Mouse (Mus musculus) heart, embryonic 15.5 days (tissue): ENCODE measurements around the gene Tdp2. TPM values are rescaled to one million over a fixed set of nuclear protein-coding genes. Genes with fewer than 3 reads are reported as not detected.

Experiments used
- ATAC-seq: fragments of 200-750 bp; cut with Nextera tagmentation; replicated peaks from 2 replicates; pipeline ENCODE4 v1.8.0; 2017; ENCODE audit warnings: low read depth, moderate TSS enrichment; ENCODE audit not compliant: insufficient number of reproducible peaks, insufficient read depth, low FRiP score
- H3K27ac ChIP-seq: fragments of 300-500 bp; sonication (generic); 2 replicates; pipeline ENCODE4 v1.5.1; 2015; ENCODE audit warnings: mild to moderate bottlenecking, inconsistent platforms
- H3K27me3 ChIP-seq: fragments of 300-500 bp; sonication (generic); 2 replicates; pipeline ENCODE4 v1.6.1; 2015; ENCODE audit warnings: inconsistent platforms
- H3K36me3 ChIP-seq: fragments of 300-500 bp; sonication (generic); 2 replicates; pipeline ENCODE4 v1.6.1; 2015; ENCODE audit warnings: mild to moderate bottlenecking, inconsistent platforms
- H3K4me1 ChIP-seq: fragments of 300-500 bp; sonication (generic); replicated peaks from 2 replicates; pipeline ENCODE4 v1.6.1; 2015; ENCODE audit warnings: inconsistent platforms
- H3K4me2 ChIP-seq: fragments of 300-500 bp; sonication (generic); 2 replicates; pipeline ENCODE4 v1.6.1; 2015; ENCODE audit warnings: inconsistent platforms, mild to moderate bottlenecking, moderate library complexity
- H3K4me3 ChIP-seq: fragments of 300-500 bp; sonication (generic); 2 replicates; pipeline ENCODE4 v1.5.1; 2015; ENCODE audit warnings: mild to moderate bottlenecking, inconsistent platforms
- H3K9ac ChIP-seq: fragments of 300-500 bp; sonication (generic); 2 replicates; pipeline ENCODE4 v1.6.1; 2015; ENCODE audit warnings: mild to moderate bottlenecking, inconsistent platforms
- H3K9me3 ChIP-seq: fragments of 300-500 bp; sonication (generic); replicated peaks from 2 replicates; pipeline ENCODE4 v1.6.1; 2016; ENCODE audit warnings: inconsistent platforms
- whole genome bisulfite sequencing: fragments of 180-500 bp; shearing (Covaris S2); methylation state at CpG from one replicate; pipeline ENCODE4 v1.1.7; 2015; ENCODE audit warnings: mixed read lengths; 5-methylcytosine and 5-hydroxymethylcytosine counted together
- polyA plus RNA-seq: library from polyadenylated mRNA; unstranded; fragments of >200 nt; fragmentation: Nextera tagmentation; extraction: Ambion mirVana; gene quantifications from 2 replicates; pipeline ENCODE4 v1.2.1, GENCODE M21; 2015

Gene Tdp2
- polyA plus RNA-seq, 1 experiment from 2014 or later: 29.8 TPM

DNA sequence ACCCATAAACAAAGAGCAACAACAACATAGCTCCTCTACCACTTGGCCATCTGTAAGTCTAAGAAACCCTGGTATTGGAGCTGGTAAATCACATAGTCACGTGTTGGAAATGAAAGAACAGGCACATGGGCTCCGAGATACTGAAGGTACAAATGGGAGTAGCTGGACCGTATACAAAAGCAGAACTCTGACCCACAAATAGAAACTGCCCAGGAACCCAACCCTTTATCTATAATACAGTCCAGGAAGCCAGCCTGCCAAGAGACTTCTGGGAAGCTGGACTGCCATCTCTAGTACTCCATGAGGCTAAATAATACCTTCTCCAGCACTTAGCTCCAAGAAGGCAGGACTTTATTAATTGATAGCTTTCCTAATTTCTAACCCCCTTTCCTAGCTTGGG is 21.1 kb downstream of the Tdp2 start:
- 0 out of 2 replicates have a peak, but pooled peaks cover 4% of the 10 kb centered on the region for H3K4me1 ChIP-seq
- no peak overlapping the region for H3K27ac ChIP-seq
- H3K36me3 ChIP-seq: no peaks in the 10 kb centered on the region
- no peak overlapping the region for H3K9ac ChIP-seq
- H3K4me2 ChIP-seq: no peak overlapping the region
- 56% methylated on average over 3 of the region's 3 CpGs for WGBS
- H3K27me3 ChIP-seq: no peaks in the 10 kb centered on the region
- H3K4me3 ChIP-seq: no peak overlapping the region
- no peaks in the 10 kb centered on the region for H3K9me3 ChIP-seq
- ATAC-seq: no peak

DNA sequence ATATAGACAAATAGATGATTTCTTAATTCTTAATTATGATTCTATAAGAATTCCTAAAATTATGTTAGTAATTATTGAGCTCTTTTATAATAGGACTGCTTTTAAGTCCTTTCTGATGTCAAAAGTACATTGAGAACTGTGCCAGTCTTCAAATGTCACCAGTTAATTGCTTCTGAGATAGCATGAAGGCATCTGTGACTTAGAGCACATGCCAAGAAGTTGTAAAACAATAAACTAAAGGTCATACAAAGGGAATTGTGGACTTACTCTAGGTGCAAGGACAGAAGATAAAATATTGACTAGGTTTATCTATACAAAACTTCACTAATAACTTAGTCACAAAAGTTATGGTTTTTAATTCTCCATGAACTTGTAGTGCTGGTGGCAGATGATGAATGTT is 27.6 kb downstream of the Tdp2 start:
- Histone ChIP-seq H3K36me3 (no peaks in the 10 kb centered on the region), H3K9me3 (no peaks in the 10 kb centered on the region), H3K4me3 (no peak overlapping the region), H3K9ac (no peak overlapping the region), H3K4me1 (no peaks in the 10 kb centered on the region), H3K4me2 (no peak overlapping the region), H3K27me3 (no peaks in the 10 kb centered on the region), H3K27ac (no peak overlapping the region)
- no peak for ATAC-seq

DNA sequence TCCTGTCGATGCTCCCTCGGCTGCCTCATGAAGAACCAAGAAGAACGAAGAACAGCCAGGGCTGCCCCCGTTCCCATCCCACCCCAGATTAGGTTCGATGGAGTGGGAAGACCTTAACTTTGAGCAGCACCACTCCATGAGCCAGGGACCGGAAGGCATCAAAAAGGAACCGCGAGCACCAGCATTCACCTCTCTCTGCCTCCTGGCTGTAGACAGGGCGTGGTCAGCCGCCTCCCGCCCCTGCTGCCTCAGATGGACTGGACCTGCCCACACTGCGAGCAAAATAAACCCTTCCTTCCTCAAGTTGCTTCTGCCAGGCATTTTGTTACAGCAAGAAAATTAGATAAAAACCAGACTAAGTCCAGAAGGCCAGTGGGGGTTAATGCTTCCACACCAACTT is 29.6 kb downstream of the Tdp2 start:
- Histone ChIP-seq H3K4me3 (no peak overlapping the region), H3K9me3 (no peaks in the 10 kb centered on the region), H3K9ac (no peak overlapping the region), H3K36me3 (no peaks in the 10 kb centered on the region), H3K4me2 (no peak overlapping the region), H3K27ac (no peak overlapping the region), H3K4me1 (no peaks in the 10 kb centered on the region), H3K27me3 (no peaks in the 10 kb centered on the region)
- 68% methylated on average over 12 of the region's 12 CpGs for WGBS
- no peak for ATAC-seq

DNA sequence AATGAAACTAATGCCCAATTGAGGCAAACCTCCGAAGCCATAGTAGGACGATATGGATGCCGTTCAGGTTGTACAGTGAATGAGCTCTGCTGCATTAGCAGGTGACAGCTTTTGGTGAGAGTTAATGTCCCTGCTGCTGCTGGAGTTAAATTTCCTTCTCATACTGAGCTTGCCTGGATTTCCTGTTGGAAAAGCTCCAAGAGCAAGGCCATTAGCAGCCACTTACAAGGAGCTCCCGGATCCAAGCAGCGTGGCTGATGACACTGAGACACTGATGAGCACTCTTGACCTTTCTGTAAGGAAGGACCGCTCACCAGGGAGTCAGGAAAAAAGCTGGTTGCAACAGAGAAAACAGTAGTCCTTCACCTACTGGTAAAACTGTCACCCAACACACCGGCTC is 30.5 kb downstream of the Tdp2 start:
- no peaks in the 10 kb centered on the region for H3K36me3 ChIP-seq
- H3K4me2 ChIP-seq: no peak overlapping the region
- no peaks in the 10 kb centered on the region for H3K27me3 ChIP-seq
- 54% methylated on average over 7 of the region's 7 CpGs for WGBS
- no peak for ATAC-seq
- H3K4me1 ChIP-seq: no peaks in the 10 kb centered on the region
- no peak overlapping the region for H3K4me3 ChIP-seq
- H3K9ac ChIP-seq: no peak overlapping the region
- H3K27ac ChIP-seq: no peak overlapping the region
- H3K9me3 ChIP-seq: no peaks in the 10 kb centered on the region

DNA sequence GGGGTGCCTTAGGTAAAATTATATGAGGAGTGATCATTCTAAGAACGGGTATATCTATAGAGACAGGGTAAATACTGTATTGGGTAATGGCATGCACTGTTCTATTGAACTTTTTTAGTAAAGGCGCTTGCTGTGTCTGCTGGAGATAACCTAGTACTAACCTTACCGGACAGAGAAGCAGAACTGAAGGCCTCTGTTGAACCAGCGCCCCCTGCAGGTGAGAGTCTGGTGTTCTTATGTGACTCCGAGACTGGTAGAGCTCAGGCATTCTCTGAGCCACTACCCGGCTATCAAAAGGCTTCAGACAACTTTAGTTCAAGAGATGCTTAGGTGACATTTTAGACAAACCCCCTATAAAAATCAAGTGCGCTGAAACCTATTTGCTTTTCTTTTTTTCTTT is 31.0 kb downstream of the Tdp2 start:
- Histone ChIP-seq H3K27ac (no peak overlapping the region), H3K36me3 (no peaks in the 10 kb centered on the region), H3K4me2 (no peak overlapping the region), H3K9me3 (no peaks in the 10 kb centered on the region), H3K9ac (no peak overlapping the region), H3K4me3 (no peak overlapping the region), H3K4me1 (no peaks in the 10 kb centered on the region), H3K27me3 (no peaks in the 10 kb centered on the region)
- ATAC-seq: no peak
- WGBS: 55% methylated on average over 7 of the region's 7 CpGs

DNA sequence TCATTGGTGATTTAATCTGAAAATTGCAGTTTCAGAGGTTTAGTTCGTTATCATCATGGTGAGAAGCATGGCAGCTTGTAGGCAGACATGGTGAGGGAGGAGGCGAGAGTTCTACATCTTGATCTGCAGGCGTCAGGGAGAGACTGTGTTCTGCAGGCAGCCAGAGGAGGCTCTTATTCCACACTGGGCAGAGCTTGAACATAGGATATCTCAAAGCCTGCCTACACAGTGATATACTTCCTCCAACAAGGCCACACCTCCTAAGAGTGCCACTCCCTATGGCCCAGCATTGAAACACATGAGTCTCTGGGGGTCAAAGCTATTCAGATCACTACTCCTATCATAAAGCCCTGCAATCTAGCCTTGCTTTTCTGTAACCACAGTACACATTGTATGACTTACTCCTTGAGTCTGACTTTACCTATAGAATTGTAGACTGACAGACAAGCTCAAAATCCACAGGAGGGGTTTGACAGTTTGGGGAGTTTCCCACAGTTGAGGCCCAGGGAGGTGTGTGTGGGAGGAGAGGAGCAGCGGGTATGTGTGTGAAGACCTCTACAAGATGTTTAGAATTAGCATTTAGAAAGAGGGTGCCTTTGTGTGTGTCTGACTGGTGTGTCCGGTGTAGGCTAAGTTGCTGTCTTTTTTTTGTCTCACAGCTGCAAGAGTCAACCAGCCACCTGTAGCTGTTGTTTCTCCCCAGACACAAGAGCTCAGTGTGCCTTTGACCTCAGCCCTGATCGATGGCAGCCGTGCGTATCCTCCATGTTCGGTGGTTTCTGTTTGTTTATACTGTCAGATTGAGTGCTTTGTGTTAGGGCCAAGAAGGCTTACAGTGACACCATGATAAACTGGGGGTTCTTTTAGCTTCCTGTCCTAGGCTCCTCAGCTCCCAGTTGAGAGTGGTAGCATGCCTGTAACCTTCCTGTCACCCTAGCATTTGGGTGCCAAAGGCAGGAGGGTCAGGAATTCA is 35.2 kb downstream of the Tdp2 start:
- Histone ChIP-seq H3K9me3 (no peaks in the 10 kb centered on the region), H3K36me3 (no peaks in the 10 kb centered on the region), H3K4me2 (no peak overlapping the region), H3K27ac (no peak overlapping the region), H3K9ac (no peak overlapping the region), H3K4me1 (no peaks in the 10 kb centered on the region), H3K27me3 (no peaks in the 10 kb centered on the region), H3K4me3 (no peak overlapping the region)
- 68% methylated on average over 9 of the region's 9 CpGs for WGBS
- ATAC-seq: no peak

DNA sequence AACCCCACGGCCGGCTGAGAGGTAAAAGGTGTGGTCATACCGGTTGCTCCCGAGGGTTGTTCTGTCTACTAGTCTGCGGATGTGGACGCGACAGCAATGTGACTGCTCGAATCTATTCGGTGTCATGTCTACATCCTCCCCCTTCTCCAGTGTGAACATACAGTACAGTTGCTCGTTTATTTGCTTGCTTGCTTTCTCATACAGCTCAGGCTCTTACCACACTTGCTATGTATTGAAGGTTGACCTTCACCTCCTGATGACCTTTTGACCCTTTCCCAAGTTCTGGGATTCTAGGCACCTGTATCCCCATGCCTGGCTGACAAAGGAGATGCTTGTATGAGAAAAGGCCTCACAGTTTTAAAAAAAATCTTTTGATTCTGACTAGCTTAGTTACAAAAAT is 36.3 kb downstream of the Tdp2 start:
- no peak for ATAC-seq
- no peaks in the 10 kb centered on the region for H3K9me3 ChIP-seq
- WGBS: 86% methylated on average over 10 of the region's 10 CpGs
- H3K27ac ChIP-seq: no peak overlapping the region
- no peak overlapping the region for H3K4me3 ChIP-seq
- H3K36me3 ChIP-seq: no peaks in the 10 kb centered on the region
- H3K9ac ChIP-seq: no peak overlapping the region
- no peaks in the 10 kb centered on the region for H3K27me3 ChIP-seq
- H3K4me1 ChIP-seq: no peaks in the 10 kb centered on the region
- no peak overlapping the region for H3K4me2 ChIP-seq

DNA sequence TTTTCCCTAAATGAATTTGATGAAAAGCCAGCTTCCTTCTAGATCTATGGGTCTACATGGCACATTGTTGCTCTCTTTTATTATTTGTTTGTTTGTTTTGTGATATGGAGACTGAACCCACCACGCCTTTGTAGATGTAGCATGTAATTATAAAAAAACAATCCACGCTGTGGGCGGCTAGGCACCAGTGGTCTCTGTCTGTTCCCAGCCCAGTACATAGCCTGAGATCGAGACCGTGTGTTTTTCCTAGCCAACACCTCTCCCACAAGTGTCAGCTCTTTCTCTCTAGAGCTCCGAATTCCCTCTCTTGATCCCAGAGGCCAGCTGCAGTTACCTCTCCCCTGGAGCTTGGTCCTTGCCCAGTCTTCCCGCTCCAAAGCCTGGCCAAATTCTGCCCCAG is 36.8 kb downstream of the Tdp2 start:
- no peaks in the 10 kb centered on the region for H3K36me3 ChIP-seq
- no peaks in the 10 kb centered on the region for H3K9me3 ChIP-seq
- no peak overlapping the region for H3K27ac ChIP-seq
- no peak overlapping the region for H3K4me3 ChIP-seq
- H3K4me1 ChIP-seq: no peaks in the 10 kb centered on the region
- no peak overlapping the region for H3K4me2 ChIP-seq
- H3K9ac ChIP-seq: no peak overlapping the region
- no peaks in the 10 kb centered on the region for H3K27me3 ChIP-seq
- 80% methylated on average over 7 of the region's 7 CpGs for WGBS
- no peak for ATAC-seq

DNA sequence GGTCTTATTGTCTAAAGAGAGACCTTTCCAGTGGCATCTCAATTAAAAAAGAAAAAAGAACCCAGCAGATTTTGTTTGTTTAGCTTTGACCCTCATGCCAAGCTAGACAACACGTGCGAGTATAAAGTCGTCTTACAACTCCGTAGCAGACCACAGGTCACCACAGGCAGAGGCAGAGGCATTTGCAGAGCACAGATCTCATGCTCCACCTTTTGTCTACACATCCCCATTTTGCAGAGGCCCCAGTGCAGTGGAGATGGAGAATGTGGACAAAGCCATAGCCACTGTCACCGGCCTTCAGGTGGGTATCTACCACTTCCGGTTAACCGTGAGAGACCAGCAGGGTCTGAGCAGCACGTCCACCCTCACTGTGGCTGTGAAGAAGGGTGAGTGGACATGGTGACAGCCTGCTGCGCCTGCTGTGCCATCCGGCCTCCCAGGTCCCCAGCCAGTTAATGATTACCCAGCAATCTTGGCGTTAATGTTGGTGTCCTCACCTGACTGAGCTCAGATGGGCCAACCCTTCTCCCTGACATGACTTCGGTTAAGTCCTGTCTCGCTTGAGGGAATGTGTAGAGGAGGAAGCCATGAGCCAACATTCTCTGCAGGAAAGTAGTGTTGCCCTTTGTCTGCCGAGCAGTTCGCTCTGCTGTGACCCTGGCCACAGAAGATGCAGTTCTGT is 48.0 kb downstream of the Tdp2 start:
- H3K27ac ChIP-seq: no peak overlapping the region
- H3K9me3 ChIP-seq: no peaks in the 10 kb centered on the region
- H3K9ac ChIP-seq: no peak overlapping the region
- H3K4me2 ChIP-seq: no peak overlapping the region
- H3K4me3 ChIP-seq: no peak overlapping the region
- H3K4me1 ChIP-seq: no peaks in the 10 kb centered on the region
- H3K36me3 ChIP-seq: no peaks in the 10 kb centered on the region
- 87% methylated on average over 15 of the region's 15 CpGs for WGBS
- H3K27me3 ChIP-seq: no peaks in the 10 kb centered on the region
- no peak for ATAC-seq

DNA sequence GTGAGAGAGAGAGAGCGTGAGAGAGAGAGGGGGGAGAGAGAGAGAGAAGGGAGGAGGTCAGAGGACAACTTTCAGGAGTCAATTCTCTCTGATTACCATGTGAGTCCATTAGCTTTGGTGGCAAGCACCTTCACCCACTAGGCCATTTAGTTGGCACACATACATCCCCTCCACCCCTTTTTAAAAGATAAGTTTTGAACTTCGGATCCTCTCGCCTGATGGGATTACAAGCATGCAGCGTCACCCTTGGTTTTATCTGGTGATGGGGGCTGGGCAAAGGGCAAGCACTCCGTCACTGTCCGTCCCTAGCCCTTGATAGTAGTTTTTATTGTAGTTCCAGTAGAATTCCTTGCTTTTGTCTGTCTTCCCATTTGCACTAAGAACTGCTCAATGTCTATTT is 48.7 kb downstream of the Tdp2 start:
- no peaks in the 10 kb centered on the region for H3K36me3 ChIP-seq
- WGBS: 69% methylated on average over 6 of the region's 6 CpGs

DNA sequence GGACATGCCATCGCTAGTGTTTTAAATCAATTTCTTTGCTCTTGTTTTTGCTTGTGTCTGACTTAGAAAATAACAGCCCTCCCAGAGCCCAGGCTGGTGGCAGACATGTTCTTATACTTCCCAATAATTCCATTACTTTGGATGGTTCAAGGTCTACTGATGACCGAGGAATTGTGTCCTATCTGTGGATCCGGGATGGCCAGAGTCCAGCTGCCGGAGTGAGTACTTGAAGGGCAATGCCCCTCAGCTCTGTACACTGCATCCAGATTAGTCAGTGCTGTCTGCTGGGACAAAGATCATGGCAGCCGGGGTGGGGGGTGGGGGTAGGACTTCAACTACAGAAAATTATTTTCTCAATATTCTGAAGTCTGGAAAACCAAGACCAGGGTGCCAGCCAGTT is 49.2 kb downstream of the Tdp2 start:
- no peaks in the 10 kb centered on the region for H3K4me1 ChIP-seq
- H3K9me3 ChIP-seq: no peaks in the 10 kb centered on the region
- H3K36me3 ChIP-seq: no peaks in the 10 kb centered on the region
- no peaks in the 10 kb centered on the region for H3K27me3 ChIP-seq
- 84% methylated on average over 5 of the region's 5 CpGs for WGBS
- H3K4me3 ChIP-seq: no peak overlapping the region
- no peak overlapping the region for H3K4me2 ChIP-seq
- no peak for ATAC-seq
- H3K9ac ChIP-seq: no peak overlapping the region
- H3K27ac ChIP-seq: no peak overlapping the region

More for the DNA sequence above, 48.7 kb downstream of the Tdp2 start:
- no peak for ATAC-seq
- Histone ChIP-seq H3K9ac (no peak overlapping the region), H3K4me3 (no peak overlapping the region), H3K4me1 (no peaks in the 10 kb centered on the region), H3K4me2 (no peak overlapping the region), H3K9me3 (no peaks in the 10 kb centered on the region), H3K27me3 (no peaks in the 10 kb centered on the region), H3K27ac (no peak overlapping the region)

DNA sequence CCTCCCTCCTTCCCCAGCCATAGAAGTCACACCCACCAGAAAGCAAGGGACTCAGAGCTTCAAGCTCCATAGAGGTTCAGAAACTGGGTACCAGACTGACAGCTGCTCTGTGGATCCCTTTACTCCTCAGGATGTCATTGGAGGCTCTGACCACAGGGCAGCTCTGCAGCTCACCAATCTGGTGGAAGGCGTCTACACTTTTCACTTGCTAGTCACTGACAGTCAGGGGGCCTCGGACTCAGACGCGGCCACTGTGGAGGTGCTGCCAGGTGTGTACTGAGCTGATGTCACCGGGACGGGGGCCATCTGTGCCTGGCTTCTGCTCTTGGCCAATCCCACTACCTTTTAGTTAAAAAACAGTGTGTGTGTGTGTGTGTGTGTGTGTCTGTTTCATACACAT is 50.9 kb downstream of the Tdp2 start:
- WGBS: 94% methylated on average over 6 of the region's 6 CpGs
- Histone ChIP-seq H3K36me3 (no peaks in the 10 kb centered on the region), H3K4me1 (no peaks in the 10 kb centered on the region), H3K4me3 (no peak overlapping the region), H3K27me3 (no peaks in the 10 kb centered on the region), H3K27ac (no peak overlapping the region), H3K9ac (no peak overlapping the region), H3K4me2 (no peak overlapping the region), H3K9me3 (no peaks in the 10 kb centered on the region)
- no peak for ATAC-seq
